Mouse (Mus musculus) midbrain, embryonic 11.5 days (tissue): ENCODE results near the gene Wdr63. TPM values are rescaled to one million over a fixed set of nuclear protein-coding genes. Genes with fewer than 3 reads are reported as not detected.

Experiments
- ATAC-seq: fragments of 200-750 bp; cut with Nextera tagmentation; 2 replicates; pipeline ENCODE4 v1.8.0; 2017; ENCODE audit warnings: moderate TSS enrichment, moderate library complexity; ENCODE audit not compliant: low FRiP score
- DNase-seq: peaks from one replicate; pipeline ENCODE4 v3.0.0; 2015; ENCODE audit warnings: low spot score; ENCODE audit errors: missing footprints
- H3K27ac ChIP-seq: fragments of 300-500 bp; sonication (generic); 2 replicates; pipeline ENCODE4 v1.5.1; 2014; ENCODE audit warnings: low read depth, low read length
- H3K27me3 ChIP-seq: fragments of 300-500 bp; sonication (generic); 2 replicates; pipeline ENCODE4 v1.6.1; 2014; ENCODE audit warnings: mild to moderate bottlenecking, low read length, moderate library complexity, mixed read lengths; ENCODE audit not compliant: control insufficient read depth, insufficient read depth
- H3K36me3 ChIP-seq: fragments of 300-500 bp; sonication (generic); 2 replicates; pipeline ENCODE4 v1.6.1; 2014; ENCODE audit warnings: mild to moderate bottlenecking, low read length, moderate library complexity, mixed read lengths; ENCODE audit not compliant: control insufficient read depth, insufficient read depth
- H3K4me1 ChIP-seq: fragments of 300-500 bp; sonication (generic); 2 replicates; pipeline ENCODE4 v1.6.1; 2014; ENCODE audit warnings: low read length; ENCODE audit not compliant: control insufficient read depth, insufficient read depth
- H3K4me2 ChIP-seq: fragments of 300-500 bp; sonication (generic); 2 replicates; pipeline ENCODE4 v1.6.1; 2014; ENCODE audit warnings: mild to moderate bottlenecking, moderate library complexity
- H3K4me3 ChIP-seq: fragments of 300-500 bp; sonication (generic); 2 replicates; pipeline ENCODE4 v1.5.1; 2014; ENCODE audit warnings: low read depth, low read length
- H3K9ac ChIP-seq: fragments of 300-500 bp; sonication (generic); 2 replicates; pipeline ENCODE4 v1.6.1; 2014; ENCODE audit warnings: low read length
- H3K9me3 ChIP-seq: fragments of 300-500 bp; sonication (generic); 2 replicates; pipeline ENCODE4 v1.6.1; 2016; ENCODE audit warnings: low read length; ENCODE audit not compliant: control insufficient read depth
- WGBS: fragments of 180-500 bp; shearing (Covaris S2); extraction: QIAGEN DNeasy Blood & Tissue Kit; methylation state at CpG from one replicate; pipeline ENCODE4 v1.1.7; 2014; 5-methylcytosine and 5-hydroxymethylcytosine counted together
- polyA plus RNA-seq: library from polyadenylated mRNA; unstranded; fragments of >200 nt; fragmentation: Nextera tagmentation; extraction: Ambion mirVana; gene quantifications from 2 replicates; pipeline ENCODE4 v1.2.1, GENCODE M21; 2014

Wdr63 gene
- polyA plus RNA-seq, 1 experiment from 2014 or later, result not detected

- WGBS, result 27% methylated on average over 11 of the region's 11 CpGs
- H3K4me1 ChIP-seq, result peaks cover 6% of the 10 kb centered on the region; the same call in 1 of the 2 replicates
- DNase-seq (peak; percentile 90), ATAC-seq (no peak; the same call in 1 of the 2 replicates)
- no peak overlapping the region for H3K9ac ChIP-seq
- peaks cover 12% of the 10 kb centered on the region for H3K27me3 ChIP-seq
- H3K27ac ChIP-seq, result no peak overlapping the region
- peak overlapping the region; percentile 83 for H3K4me2 ChIP-seq
- no peaks in the 10 kb centered on the region for H3K9me3 ChIP-seq
- H3K36me3 ChIP-seq, result no peaks in the 10 kb centered on the region
- H3K4me3 ChIP-seq, result no peak overlapping the region
Observed at GRCm38 (mm10) chr3:146150560-146150959, 42.6 kb upstream of the Wdr63 start.

GRCm38 (mm10) chr3:146150058-146150400 is 42.1 kb upstream of the Wdr63 start:
- DNase-seq, result peak; percentile 93

GRCm38 (mm10) chr3:146149156-146150057 is 41.5 kb upstream of the Wdr63 start, which contains the start of gene Mcoln2:
Gene Mcoln2 (plus strand): TSS chr3:146149833.
- Histone ChIP-seq H3K27ac (no peak within 1 kb of the TSS), H3K4me3 (peak within 1 kb of the TSS; percentile 37), H3K9ac (peak within 1 kb of the TSS; percentile 31), H3K4me2 (peak within 1 kb of the TSS; percentile 83), H3K4me1 (peaks cover 6% of the 10 kb centered on the region; the same call in 1 of the 2 replicates), H3K27me3 (peaks cover 12% of the 10 kb centered on the region), H3K9me3 (no peaks in the 10 kb centered on the region), H3K36me3 (no peaks in the 10 kb centered on the region)
- DNase-seq (peak; percentile 91), ATAC-seq (peak; percentile 71)
- 13% methylated on average over 34 of the region's 34 CpGs for WGBS

More at GRCm38 (mm10) chr3:146150058-146150400, 42.1 kb upstream of the Wdr63 start:
- under 1% methylated on average over 25 of the region's 26 CpGs for WGBS
- H3K36me3 ChIP-seq, result no peaks in the 10 kb centered on the region
- H3K4me2 ChIP-seq, result peak overlapping the region; percentile 83
- peak; percentile 52 for ATAC-seq
- H3K9me3 ChIP-seq, result no peaks in the 10 kb centered on the region
- H3K9ac ChIP-seq, result peak overlapping the region; percentile 31
- H3K4me3 ChIP-seq, result peak overlapping the region; percentile 37
- no peak overlapping the region for H3K27ac ChIP-seq
- H3K27me3 ChIP-seq, result peaks cover 12% of the 10 kb centered on the region
- peaks cover 6% of the 10 kb centered on the region; the same call in 1 of the 2 replicates for H3K4me1 ChIP-seq

GRCm38 (mm10) chr3:146146131-146146530 is 38.2 kb upstream of the Wdr63 start:
- ATAC-seq, result no peak
- no peaks in the 10 kb centered on the region for H3K36me3 ChIP-seq

GRCm38 (mm10) chr3:146145501-146145900 is 37.6 kb upstream of the Wdr63 start:
- Histone ChIP-seq H3K4me2 (no peak overlapping the region), H3K9me3 (no peaks in the 10 kb centered on the region), H3K36me3 (no peaks in the 10 kb centered on the region), H3K27ac (no peak overlapping the region), H3K9ac (no peak overlapping the region), H3K27me3 (peaks cover 10% of the 10 kb centered on the region), H3K4me3 (no peak overlapping the region), H3K4me1 (peaks cover 6% of the 10 kb centered on the region; the same call in 1 of the 2 replicates)
- no peak for DNase-seq
- WGBS, result 62% methylated on average over 5 of the region's 5 CpGs
- no peak for ATAC-seq

More at GRCm38 (mm10) chr3:146146131-146146530, 38.2 kb upstream of the Wdr63 start:
- H3K27me3 ChIP-seq, result peaks cover 10% of the 10 kb centered on the region
- H3K4me1 ChIP-seq, result peaks cover 6% of the 10 kb centered on the region; the same call in 1 of the 2 replicates
- H3K27ac ChIP-seq, result no peak overlapping the region
- H3K9ac ChIP-seq, result no peak overlapping the region
- WGBS, result 82% methylated on average over 5 of the region's 5 CpGs
- H3K4me2 ChIP-seq, result no peak overlapping the region
- no peak for DNase-seq
- H3K4me3 ChIP-seq, result no peak overlapping the region
- no peaks in the 10 kb centered on the region for H3K9me3 ChIP-seq

GRCm38 (mm10) chr3:146142523-146142922 is 34.6 kb upstream of the Wdr63 start:
- H3K9ac ChIP-seq, result no peak overlapping the region
- no peaks in the 10 kb centered on the region for H3K27me3 ChIP-seq
- ATAC-seq (no peak), DNase-seq (no peak)
- H3K27ac ChIP-seq, result no peak overlapping the region
- no peak overlapping the region for H3K4me2 ChIP-seq
- H3K4me1 ChIP-seq, result no peaks in the 10 kb centered on the region
- 84% methylated on average over 7 of the region's 7 CpGs for WGBS
- no peak overlapping the region for H3K4me3 ChIP-seq
- no peaks in the 10 kb centered on the region for H3K9me3 ChIP-seq
- no peaks in the 10 kb centered on the region for H3K36me3 ChIP-seq

GRCm38 (mm10) chr3:146140276-146140675 is 32.3 kb upstream of the Wdr63 start:
- Histone ChIP-seq H3K4me1 (no peaks in the 10 kb centered on the region), H3K4me3 (no peak overlapping the region), H3K27ac (no peak overlapping the region), H3K4me2 (no peak overlapping the region), H3K9me3 (no peaks in the 10 kb centered on the region), H3K36me3 (no peaks in the 10 kb centered on the region), H3K9ac (no peak overlapping the region), H3K27me3 (no peaks in the 10 kb centered on the region)
- 95% methylated on average over 7 of the region's 7 CpGs for WGBS
- ATAC-seq (no peak), DNase-seq (peak; percentile 57)

- DNase-seq (no peak), ATAC-seq (no peak)
- Histone ChIP-seq H3K4me1 (no peaks in the 10 kb centered on the region), H3K27me3 (no peaks in the 10 kb centered on the region), H3K9ac (no peak overlapping the region), H3K4me2 (no peak overlapping the region), H3K9me3 (no peaks in the 10 kb centered on the region), H3K4me3 (no peak overlapping the region), H3K36me3 (no peaks in the 10 kb centered on the region), H3K27ac (no peak overlapping the region)
- 37% methylated on average over 10 of the region's 10 CpGs for WGBS
Observed at GRCm38 (mm10) chr3:146136422-146136821, 28.5 kb upstream of the Wdr63 start.

- ATAC-seq (no peak), DNase-seq (no peak)
- Histone ChIP-seq H3K4me2 (no peak overlapping the region), H3K4me1 (no peaks in the 10 kb centered on the region), H3K27ac (no peak overlapping the region), H3K27me3 (no peaks in the 10 kb centered on the region), H3K9ac (no peak overlapping the region), H3K9me3 (no peaks in the 10 kb centered on the region), H3K4me3 (no peak overlapping the region), H3K36me3 (no peaks in the 10 kb centered on the region)
- 93% methylated on average over 2 of the region's 2 CpGs for WGBS
Observed at GRCm38 (mm10) chr3:146135417-146135816, 27.5 kb upstream of the Wdr63 start.
